In the genomic region with DNA sequence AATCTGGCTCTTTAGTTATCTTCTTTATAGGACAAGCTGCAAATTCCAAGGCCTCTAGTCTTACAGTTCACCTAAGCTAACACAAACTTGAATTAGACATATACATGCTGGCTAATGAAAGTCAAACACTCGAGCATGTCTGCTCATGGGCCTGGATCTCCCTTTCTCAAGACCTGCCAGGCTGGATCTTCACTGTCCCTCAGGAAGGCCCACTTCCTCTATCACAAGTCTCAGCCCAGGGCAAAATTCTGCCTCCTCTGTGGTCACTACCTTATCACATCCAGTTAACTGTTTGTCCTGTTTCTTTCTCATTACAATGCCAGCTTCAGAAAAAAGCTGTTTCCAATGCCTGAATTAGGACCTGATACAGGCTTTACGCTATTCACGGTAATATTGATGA, we compare ENCODE assay signal across 19 mouse cellular contexts. TPM values are rescaled to one million over a fixed set of nuclear protein-coding genes. Genes with fewer than 3 reads are reported as not detected.
DNase-seq lines count a peak whose midpoint lies in the region; ATAC-seq lines count a peak whose summit lies in the region.
"Had no signal": no experiment of that assay in that cellular context is flagged by ENCODE, and none has a peak within 500 bp of the region (broad histone marks: within the 10 kb centered on the region; RNA-seq: fewer than 3 reads in every experiment).

No protein-coding gene starts in this region.

- H3K4me3 ChIP-seq in heart, embryonic 10.5 days = peak overlapping the region; percentile 16; the same call in 1 of the 2 replicates
- H3K4me3 ChIP-seq in heart, embryonic 14.5 days (ENCODE audit: control insufficient read depth in 1 of 2, insufficient read depth in 1 of 2, low read depth in 1 of 2, low read length in 2 of 2) = no peak overlapping the region
- H3K4me3 ChIP-seq: embryonic facial prominence, embryonic 13.5 days; forebrain, embryonic 12.5 days; hindbrain, embryonic 12.5 days had no signal

- H3K36me3 ChIP-seq in heart, embryonic 10.5 days = peaks cover 6% of the 10 kb centered on the region
- H3K36me3 ChIP-seq in heart, embryonic 14.5 days (ENCODE audit: control insufficient read depth, insufficient read depth, low read length) = peaks cover 9% of the 10 kb centered on the region; the same call in 1 of the 2 replicates
- H3K36me3 ChIP-seq: forebrain, embryonic 12.5 days; hindbrain, embryonic 12.5 days had no signal

- WGBS in heart, embryonic 10.5 days = 32% methylated on average over 3 of the region's 3 CpGs
- 15% methylated on average over 3 of the region's 3 CpGs for WGBS in heart, embryonic 14.5 days

- intact Hi-C loops in heart, postnatal 14 days (cut with DNase I) = loop anchor here (2.0 kb wide), 1 partner anchor 22 kb away; no protein-coding TSS in a partner anchor

- ATAC-seq in heart, embryonic 14.5 days (ENCODE audit: insufficient number of reproducible peaks, insufficient read depth, low FRiP score, low read depth) = no peak
- ATAC-seq in common myeloid progenitor, adult 5-6 weeks (replicated peaks; ENCODE audit: low read depth, poor library complexity, severe bottlenecking) = 0 out of 2 replicates have a peak, but pooled peaks have one; percentile 36
- peak; percentile 38; the same call in 1 of the 2 replicates for ATAC-seq in megakaryocyte progenitor cell, adult 5-6 weeks (replicated peaks; ENCODE audit: poor library complexity)
- ATAC-seq: forebrain, embryonic 16.5 days; hindbrain, embryonic 16.5 days; inflammation-experienced regulatory T-cells, adult 6 months; intestine, postnatal 0 days had no signal

- peaks cover 41% of the 10 kb centered on the region for H3K4me1 ChIP-seq in heart, embryonic 10.5 days
- peaks cover 12 to 16% of the 10 kb centered on the region in 2 experiments for H3K4me1 ChIP-seq in heart, embryonic 14.5 days (ENCODE audit: control insufficient read depth in 2 of 2, insufficient read depth in 2 of 2, low read length in 2 of 2)

- no peak for DNase-seq in heart, embryonic 10.5 days (ENCODE audit: low spot score)
- DNase-seq in heart, postnatal 14 days = no peak
- no peak for DNase-seq in heart, adult 11 months
- no peak for DNase-seq in gastrocnemius, postnatal 25 days
- DNase-seq: adrenal gland, postnatal 10 days; cerebellum, adult 11-12 months; cerebellum, postnatal 25 days; gastrocnemius, postnatal 10 days; kidney, adult 8-10 months had no signal

- no peaks in the 10 kb centered on the region for H3K27me3 ChIP-seq in heart, embryonic 10.5 days (ENCODE audit: insufficient read depth, poor library complexity, severe bottlenecking)
- no peaks in the 10 kb centered on the region for H3K27me3 ChIP-seq in heart, embryonic 14.5 days (ENCODE audit: control insufficient read depth, insufficient read depth, low read length)
- H3K27me3 ChIP-seq: embryonic facial prominence, embryonic 13.5 days; forebrain, embryonic 12.5 days; hindbrain, embryonic 12.5 days had no signal

- no peaks in the 10 kb centered on the region for H3K9me3 ChIP-seq in heart, embryonic 10.5 days
- no peaks in the 10 kb centered on the region for H3K9me3 ChIP-seq in heart, embryonic 14.5 days (ENCODE audit: control insufficient read depth, low read length)
- H3K9me3 ChIP-seq: embryonic facial prominence, embryonic 13.5 days; forebrain, embryonic 12.5 days; hindbrain, embryonic 12.5 days had no signal

- peak overlapping the region; percentile 57 for H3K27ac ChIP-seq in heart, embryonic 10.5 days
- H3K27ac ChIP-seq in heart, embryonic 14.5 days (replicated peaks in 1 of 2; ENCODE audit: control insufficient read depth in 1 of 2, insufficient read depth in 1 of 2, low read depth in 2 of 2, low read length in 2 of 2) = peak overlapping the region; percentile 72 to 91
- H3K27ac ChIP-seq: embryonic facial prominence, embryonic 13.5 days; forebrain, embryonic 12.5 days; hindbrain, embryonic 12.5 days had no signal

- H3K4me2 ChIP-seq in heart, embryonic 14.5 days (ENCODE audit: low read length) = peak overlapping the region; percentile 47
- H3K4me2 ChIP-seq: embryonic facial prominence, embryonic 13.5 days; forebrain, embryonic 12.5 days; hindbrain, embryonic 12.5 days had no signal

- peak overlapping the region; percentile 56; the same call in 1 of the 2 replicates for H3K9ac ChIP-seq in heart, embryonic 14.5 days (ENCODE audit: low read length)
- H3K9ac ChIP-seq: embryonic facial prominence, embryonic 13.5 days; forebrain, embryonic 12.5 days; hindbrain, embryonic 12.5 days had no signal

RNA-seq across cellular contexts. Expression of a gene that starts 3.1 kb away (rescaled TPM):
- 13.2 and 20.6 TPM in 2 replicates for polyA plus RNA-seq in heart, embryonic 10.5 days (2016; fragmentation: Nextera tagmentation; extraction: Ambion mirVana)
- 10 to 100 TPM; 14.3 to 16.6 TPM for total RNA-seq in heart, postnatal 14 days (2021)
- polyA plus RNA-seq in heart, embryonic 14.5 days (2014; fragmentation: Nextera tagmentation; extraction: Ambion mirVana) = 16.1 and 20.6 TPM in 2 replicates
- 0.39 and 1.1 TPM in 2 replicates for total RNA-seq in common myeloid progenitor, adult 5-6 weeks (2017)
- total RNA-seq in megakaryocyte progenitor cell, adult 5-6 weeks (2015) = 0.39 and 1.2 TPM in 2 replicates
- 1.00 and 1.8 TPM in 2 replicates for total RNA-seq in megakaryocyte progenitor cell, adult 5-6 weeks (2017)
- total RNA-seq in gastrocnemius, postnatal 25 days (2021) = 1 to 10 TPM; 2.8 to 3.1 TPM

RNA-seq across cellular contexts. Expression of a gene that starts 15.8 kb away (rescaled TPM):
- 99.6 and 105 TPM in 2 replicates for polyA plus RNA-seq in heart, embryonic 10.5 days (2016; fragmentation: Nextera tagmentation; extraction: Ambion mirVana)
- total RNA-seq in heart, postnatal 14 days (2021) = 10 to 100 TPM; 21.2 to 23.9 TPM
- 39.8 and 46.9 TPM in 2 replicates for polyA plus RNA-seq in heart, embryonic 14.5 days (2014; fragmentation: Nextera tagmentation; extraction: Ambion mirVana)
- total RNA-seq in common myeloid progenitor, adult 5-6 weeks (2017) = 22.0 and 29.5 TPM in 2 replicates
- total RNA-seq in megakaryocyte progenitor cell, adult 5-6 weeks (2015) = 9.8 and 10.2 TPM in 2 replicates
- total RNA-seq in megakaryocyte progenitor cell, adult 5-6 weeks (2017) = 15.5 and 17.4 TPM in 2 replicates
- total RNA-seq in gastrocnemius, postnatal 25 days (2021) = 1 to 10 TPM; 5.2 to 5.3 TPM

RNA-seq across cellular contexts. Expression of a gene that starts 24.7 kb away (rescaled TPM):
- polyA plus RNA-seq in heart, embryonic 10.5 days (2016; fragmentation: Nextera tagmentation; extraction: Ambion mirVana) = 106 and 122 TPM in 2 replicates
- total RNA-seq in heart, postnatal 14 days (2021) = 10 to 100 TPM; 18.7 to 21.4 TPM
- polyA plus RNA-seq in heart, embryonic 14.5 days (2014; fragmentation: Nextera tagmentation; extraction: Ambion mirVana) = 71.8 and 71.9 TPM in 2 replicates
- 37.7 and 38.8 TPM in 2 replicates for total RNA-seq in common myeloid progenitor, adult 5-6 weeks (2017)
- total RNA-seq in megakaryocyte progenitor cell, adult 5-6 weeks (2015) = 95.3 and 103 TPM in 2 replicates
- 42.7 and 43.4 TPM in 2 replicates for total RNA-seq in megakaryocyte progenitor cell, adult 5-6 weeks (2017)
- total RNA-seq in gastrocnemius, postnatal 25 days (2021) = 10 to 100 TPM in 1 of 2 experiments, 1 to 10 TPM in 1; 7.6 to 10.4 TPM

RNA-seq across cellular contexts. Expression of a gene that starts 27.1 kb away (rescaled TPM):
- polyA plus RNA-seq in heart, embryonic 10.5 days (2016; fragmentation: Nextera tagmentation; extraction: Ambion mirVana) = 50.5 and 58.6 TPM in 2 replicates
- 10 to 100 TPM; 53.1 to 59.8 TPM for total RNA-seq in heart, postnatal 14 days (2021)
- polyA plus RNA-seq in heart, embryonic 14.5 days (2014; fragmentation: Nextera tagmentation; extraction: Ambion mirVana) = 74.3 and 78.1 TPM in 2 replicates
- 9.8 and 18.9 TPM in 2 replicates for total RNA-seq in common myeloid progenitor, adult 5-6 weeks (2017)
- 33.7 and 36.8 TPM in 2 replicates for total RNA-seq in megakaryocyte progenitor cell, adult 5-6 weeks (2015)
- 7.3 and 22.1 TPM in 2 replicates for total RNA-seq in megakaryocyte progenitor cell, adult 5-6 weeks (2017)
- 10 to 100 TPM; 28.2 to 37.5 TPM for total RNA-seq in gastrocnemius, postnatal 25 days (2021)

RNA-seq across cellular contexts. Expression of a gene that starts 34.3 kb away (rescaled TPM):
- 155 and 194 TPM in 2 replicates for polyA plus RNA-seq in heart, embryonic 10.5 days (2016; fragmentation: Nextera tagmentation; extraction: Ambion mirVana)
- total RNA-seq in heart, postnatal 14 days (2021) = 10 to 100 TPM; 47.0 to 54.5 TPM
- polyA plus RNA-seq in heart, embryonic 14.5 days (2014; fragmentation: Nextera tagmentation; extraction: Ambion mirVana) = 94.2 and 97.5 TPM in 2 replicates
- 317 and 371 TPM in 2 replicates for total RNA-seq in common myeloid progenitor, adult 5-6 weeks (2017)
- total RNA-seq in megakaryocyte progenitor cell, adult 5-6 weeks (2015) = 266 and 290 TPM in 2 replicates
- total RNA-seq in megakaryocyte progenitor cell, adult 5-6 weeks (2017) = 342 and 372 TPM in 2 replicates
- 10 to 100 TPM; 51.9 to 54.0 TPM for total RNA-seq in gastrocnemius, postnatal 25 days (2021)
